Mouse (Mus musculus) C2C12 (cell line): ENCODE results near the gene Gm6096.

Experiments used
- CEBPB ChIP-seq: IDR thresholded peaks from one replicate; pipeline ENCODE4 v1.6.1; 2011; ENCODE audit warnings: low read depth, mild to moderate bottlenecking, control low read depth, moderate library complexity
- CTCF ChIP-seq: IDR thresholded peaks from one replicate; pipeline ENCODE4 v1.5.1; 2011; ENCODE audit not compliant: control insufficient read depth, insufficient read depth, insufficient read length
- FOSL1 ChIP-seq: IDR thresholded peaks from one replicate; pipeline ENCODE4 v1.8.0; 2011; ENCODE audit warnings: mild to moderate bottlenecking, low read length; ENCODE audit not compliant: poor library complexity, insufficient read depth, severe bottlenecking
- USF1 ChIP-seq: IDR thresholded peaks from one replicate; pipeline ENCODE4 v1.6.1; 2011; ENCODE audit warnings: low read depth, mild to moderate bottlenecking, control low read depth, moderate library complexity

- TF ChIP-seq USF1 (no peak), CTCF (no peak), FOSL1 (no peak), CEBPB (no peak)
Observed at GRCm38 (mm10) chr7:34263437-34263836, 12.6 kb downstream of the Gm6096 start.
